Mouse (Mus musculus) lung, adult 2 months (tissue): ENCODE data around the gene Ddx42.
"Not testable (repeated sequence)": the region's sequence is repeated elsewhere in the genome, so short reads cannot be mapped to it uniquely, and the experiment has no call there.

Experiments used
- CTCF ChIP-seq: fragments of 200-500 bp; IDR thresholded peaks from 2 replicates; pipeline ENCODE4 v1.5.1; 2011; ENCODE audit warnings: mild to moderate bottlenecking, low read length, control low read depth; ENCODE audit not compliant: insufficient read depth
- POLR2A ChIP-seq: fragments of 200-500 bp; IDR thresholded peaks from 2 replicates; pipeline ENCODE4 v1.6.1; 2011; ENCODE audit warnings: low read depth, mild to moderate bottlenecking, control low read depth, low read length, borderline replicate concordance; ENCODE audit errors: extremely low read depth

GRCm38 (mm10) chr11:106233978-106234377, 17.3 kb downstream of the Ddx42 start:
- not testable (repeated sequence) for TF ChIP-seq POLR2A, CTCF
